In genomic region chr19:42246626-42247025, GRCm38 (mm10) we compare ENCODE assay signal across 19 mouse cellular contexts. TPM values are rescaled to one million over a fixed set of nuclear protein-coding genes. Genes with fewer than 3 reads are reported as not detected.
"Had no signal": no experiment of that assay in that cellular context is flagged by ENCODE, and none has a peak within 500 bp of the region (broad histone marks: within the 10 kb centered on the region; RNA-seq: fewer than 3 reads in every experiment).

No protein-coding gene starts in this region.

- H3K27ac ChIP-seq: kidney, postnatal 0 days; layer of hippocampus, adult 2 months; liver, embryonic 13.5 days had no signal

- DNase-seq: layer of hippocampus, adult 9-11 months; liver, embryonic 13.5 days; lung, adult 2 months; lung, postnatal 14 days; lung, postnatal 4 days; midbrain, embryonic 14.5 days; right cerebral cortex, postnatal 25 days; thymus, postnatal 25 days had no signal

- H3K4me3 ChIP-seq: layer of hippocampus, adult 2 months; liver, embryonic 13.5 days had no signal

- H3K4me1 ChIP-seq: liver, embryonic 13.5 days had no signal

- H3K36me3 ChIP-seq: liver, embryonic 13.5 days had no signal

- H3K4me2 ChIP-seq: liver, embryonic 13.5 days; midbrain, embryonic 11.5 days had no signal

- H3K9me3 ChIP-seq: liver, embryonic 13.5 days had no signal

- H3K9ac ChIP-seq: liver, embryonic 13.5 days had no signal

RNA-seq across cellular contexts. Expression of gene Golga7b, which starts 0.7 kb away (rescaled TPM):
- total RNA-seq: liver, adult 2 months; megakaryocyte progenitor cell, adult 5-6 weeks; megakaryocyte-erythroid progenitor cell, adult 5-6 weeks had no signal
- polyA plus RNA-seq: kidney, embryonic 14.5 days; kidney, postnatal 0 days; limb, embryonic 11.5 days; liver, adult 2 months; liver, embryonic 16.5 days; spleen, adult 2 months had no signal

RNA-seq across cellular contexts. Expression of gene Sfrp5, which starts 44.6 kb away (rescaled TPM):
- total RNA-seq: layer of hippocampus, postnatal 25 days; liver, adult 2 months; megakaryocyte progenitor cell, adult 5-6 weeks; megakaryocyte-erythroid progenitor cell, adult 5-6 weeks had no signal
- polyA plus RNA-seq: liver, adult 2 months had no signal
